19 mouse cellular contexts compared by ENCODE assay signal in genomic region chr3:88628766-88629165, GRCm38 (mm10). TPM values are rescaled to one million over a fixed set of nuclear protein-coding genes. Genes with fewer than 3 reads are reported as not detected.
DNase-seq lines count a peak whose midpoint lies in the region; ATAC-seq and TF ChIP-seq lines count a peak whose summit lies in the region.
"Had no signal": no experiment of that assay in that cellular context is flagged by ENCODE, and none has a peak within 500 bp of the region (broad histone marks: within the 10 kb centered on the region; RNA-seq: fewer than 3 reads in every experiment).

No protein-coding gene starts in this region.

- H3K27me3 ChIP-seq in heart, embryonic 11.5 days (ENCODE audit: control insufficient read depth, insufficient read depth, low read length), result no peaks in the 10 kb centered on the region
- H3K27me3 ChIP-seq in hindbrain, embryonic 12.5 days, result no peaks in the 10 kb centered on the region
- no peaks in the 10 kb centered on the region for H3K27me3 ChIP-seq in hindbrain, embryonic 10.5 days (ENCODE audit: insufficient read depth, poor library complexity, severe bottlenecking)
- H3K27me3 ChIP-seq in lung, embryonic 14.5 days (ENCODE audit: insufficient read depth, low read length), result no peaks in the 10 kb centered on the region
- no peaks in the 10 kb centered on the region for H3K27me3 ChIP-seq in liver, embryonic 13.5 days
- H3K27me3 ChIP-seq in neural tube, embryonic 15.5 days (replicated peaks), result no peaks in the 10 kb centered on the region
- H3K27me3 ChIP-seq: embryonic facial prominence, embryonic 15.5 days; forebrain, embryonic 12.5 days; liver, embryonic 15.5 days; Patski had no signal

- peaks cover 31% of the 10 kb centered on the region for H3K36me3 ChIP-seq in heart, embryonic 11.5 days (ENCODE audit: control insufficient read depth, insufficient read depth, low read length)
- H3K36me3 ChIP-seq in hindbrain, embryonic 12.5 days, result peaks cover 63% of the 10 kb centered on the region
- peaks cover 91% of the 10 kb centered on the region for H3K36me3 ChIP-seq in hindbrain, embryonic 10.5 days
- H3K36me3 ChIP-seq in lung, embryonic 14.5 days (ENCODE audit: insufficient read depth), result peaks cover 82% of the 10 kb centered on the region
- peaks cover 37% of the 10 kb centered on the region for H3K36me3 ChIP-seq in liver, embryonic 13.5 days
- H3K36me3 ChIP-seq in neural tube, embryonic 15.5 days, result peaks cover 46% of the 10 kb centered on the region

- ATAC-seq in heart, embryonic 11.5 days (replicated peaks; ENCODE audit: insufficient number of reproducible peaks, low FRiP score, low TSS enrichment), result no peak
- ATAC-seq in hindbrain, embryonic 12.5 days (ENCODE audit: low FRiP score), result no peak
- peak; percentile 8; the same call in 1 of the 2 replicates for ATAC-seq in lung, embryonic 14.5 days (ENCODE audit: insufficient read depth)
- ATAC-seq in liver, embryonic 13.5 days (ENCODE audit: low read depth), result no peak
- no peak for ATAC-seq in neural tube, embryonic 15.5 days (ENCODE audit: low FRiP score)
- ATAC-seq: Patski had no signal

- H3K4me3 ChIP-seq in heart, embryonic 11.5 days (ENCODE audit: low read depth, low read length), result no peak overlapping the region
- no peak overlapping the region for H3K4me3 ChIP-seq in hindbrain, embryonic 12.5 days
- H3K4me3 ChIP-seq in hindbrain, embryonic 10.5 days, result no peak overlapping the region
- no peak overlapping the region for H3K4me3 ChIP-seq in lung, embryonic 14.5 days (ENCODE audit: low read depth, low read length)
- no peak overlapping the region for H3K4me3 ChIP-seq in liver, embryonic 13.5 days (replicated peaks)
- no peak overlapping the region for H3K4me3 ChIP-seq in neural tube, embryonic 15.5 days (replicated peaks)
- H3K4me3 ChIP-seq: embryonic facial prominence, embryonic 15.5 days; forebrain, embryonic 12.5 days; liver, embryonic 15.5 days had no signal

- H3K9ac ChIP-seq in heart, embryonic 11.5 days (ENCODE audit: low read depth, low read length), result no peak overlapping the region; the same call in 1 of the 2 replicates
- no peak overlapping the region for H3K9ac ChIP-seq in hindbrain, embryonic 12.5 days
- no peak overlapping the region for H3K9ac ChIP-seq in lung, embryonic 14.5 days
- H3K9ac ChIP-seq in liver, embryonic 13.5 days, result peak overlapping the region; percentile 13; the same call in 1 of the 2 replicates
- no peak overlapping the region for H3K9ac ChIP-seq in neural tube, embryonic 15.5 days (replicated peaks)
- H3K9ac ChIP-seq: embryonic facial prominence, embryonic 15.5 days; forebrain, embryonic 12.5 days; liver, embryonic 15.5 days had no signal

- DNase-seq in heart, adult 11 months, result peak; percentile 89
- no peak for DNase-seq in hindbrain, embryonic 10.5 days (ENCODE audit: low spot score)
- no peak for DNase-seq in lung, embryonic 14.5 days
- no peak for DNase-seq in lung, postnatal 14 days
- DNase-seq in liver, embryonic 13.5 days, result no peak
- DNase-seq: B cell, adult 2 months; kidney, postnatal 14 days; left cerebral cortex, postnatal 4 days; thymus, adult 18-20 months had no signal

- H3K4me1 ChIP-seq in heart, embryonic 11.5 days (ENCODE audit: control insufficient read depth, insufficient read depth, low read length), result peaks cover 78% of the 10 kb centered on the region
- peaks cover 59% of the 10 kb centered on the region for H3K4me1 ChIP-seq in hindbrain, embryonic 12.5 days
- peaks cover 59% of the 10 kb centered on the region for H3K4me1 ChIP-seq in hindbrain, embryonic 10.5 days (replicated peaks)
- peaks cover 21% of the 10 kb centered on the region for H3K4me1 ChIP-seq in lung, embryonic 14.5 days (ENCODE audit: insufficient read depth)
- peaks cover 81% of the 10 kb centered on the region for H3K4me1 ChIP-seq in liver, embryonic 13.5 days (replicated peaks)
- H3K4me1 ChIP-seq in neural tube, embryonic 15.5 days, result peaks cover 55% of the 10 kb centered on the region

- no peaks in the 10 kb centered on the region for H3K9me3 ChIP-seq in heart, embryonic 11.5 days (replicated peaks; ENCODE audit: control insufficient read depth, low read length)
- H3K9me3 ChIP-seq in hindbrain, embryonic 12.5 days (replicated peaks), result no peaks in the 10 kb centered on the region
- no peaks in the 10 kb centered on the region for H3K9me3 ChIP-seq in hindbrain, embryonic 10.5 days
- no peaks in the 10 kb centered on the region for H3K9me3 ChIP-seq in lung, embryonic 14.5 days (ENCODE audit: low read depth, low read length)
- no peaks in the 10 kb centered on the region for H3K9me3 ChIP-seq in liver, embryonic 13.5 days (replicated peaks)
- H3K9me3 ChIP-seq in neural tube, embryonic 15.5 days (replicated peaks), result no peaks in the 10 kb centered on the region
- H3K9me3 ChIP-seq: embryonic facial prominence, embryonic 15.5 days; forebrain, embryonic 12.5 days; liver, embryonic 15.5 days had no signal

- no peak overlapping the region for H3K4me2 ChIP-seq in heart, embryonic 11.5 days
- H3K4me2 ChIP-seq in hindbrain, embryonic 12.5 days (replicated peaks), result no peak overlapping the region
- H3K4me2 ChIP-seq in lung, embryonic 14.5 days, result no peak overlapping the region
- H3K4me2 ChIP-seq in liver, embryonic 13.5 days, result no peak overlapping the region
- H3K4me2 ChIP-seq in neural tube, embryonic 15.5 days, result no peak overlapping the region
- H3K4me2 ChIP-seq: embryonic facial prominence, embryonic 15.5 days; forebrain, embryonic 12.5 days; liver, embryonic 15.5 days had no signal

- WGBS in heart, embryonic 11.5 days (ENCODE audit: insufficient replicate concordance), result 57% methylated on average over 4 of the region's 4 CpGs
- WGBS in hindbrain, embryonic 12.5 days, result 82% methylated on average over 4 of the region's 4 CpGs
- 77% methylated on average over 4 of the region's 4 CpGs for WGBS in hindbrain, embryonic 10.5 days
- 48% methylated on average over 4 of the region's 4 CpGs for WGBS in lung, embryonic 14.5 days
- 66% methylated on average over 4 of the region's 4 CpGs for WGBS in liver, embryonic 13.5 days (ENCODE audit: insufficient replicate concordance)
- 80% methylated on average over 4 of the region's 4 CpGs for WGBS in neural tube, embryonic 15.5 days

- no peak overlapping the region; the same call in 1 of the 2 replicates for H3K27ac ChIP-seq in heart, embryonic 11.5 days (ENCODE audit: low read depth, low read length)
- 0 out of 2 replicates have a peak overlapping the region, but pooled peaks have one; percentile 7 for H3K27ac ChIP-seq in hindbrain, embryonic 12.5 days
- no peak overlapping the region for H3K27ac ChIP-seq in hindbrain, embryonic 10.5 days
- H3K27ac ChIP-seq in lung, embryonic 14.5 days (ENCODE audit: low read depth), result no peak overlapping the region
- H3K27ac ChIP-seq in liver, embryonic 13.5 days, result 0 out of 2 replicates have a peak overlapping the region, but pooled peaks have one; percentile 13
- no peak overlapping the region for H3K27ac ChIP-seq in neural tube, embryonic 15.5 days (replicated peaks)
- H3K27ac ChIP-seq: liver, embryonic 15.5 days had no signal

- no peak for TF ChIP-seq CTCF in lung, embryonic 14.5 days (IDR thresholded peaks at IDR 0.05; ENCODE audit: low read depth)

RNA-seq across cellular contexts. Expression of gene Arhgef2, which starts 23.0 kb away (rescaled TPM):
- polyA plus RNA-seq in heart, embryonic 11.5 days (2014; fragmentation: Nextera tagmentation; extraction: Ambion mirVana), result 91.4 and 102 TPM in 2 replicates
- 171 and 179 TPM in 2 replicates for polyA plus RNA-seq in hindbrain, embryonic 12.5 days (2016; fragmentation: Nextera tagmentation; extraction: Ambion mirVana)
- polyA plus RNA-seq in hindbrain, embryonic 10.5 days (2016; fragmentation: Nextera tagmentation; extraction: Ambion mirVana), result 111 and 123 TPM in 2 replicates
- 115 and 127 TPM in 2 replicates for polyA plus RNA-seq in lung, embryonic 14.5 days (2014; fragmentation: Nextera tagmentation; extraction: Ambion mirVana)
- 16.4 and 17.9 TPM in 2 replicates for polyA plus RNA-seq in liver, embryonic 13.5 days (2015; fragmentation: Nextera tagmentation; extraction: Ambion mirVana)
- polyA plus RNA-seq in neural tube, embryonic 15.5 days (2015; fragmentation: Nextera tagmentation; extraction: Ambion mirVana), result 97.4 and 104 TPM in 2 replicates

RNA-seq across cellular contexts. Expression of gene Rxfp4, which starts 24.2 kb away (rescaled TPM):
- polyA plus RNA-seq in heart, embryonic 11.5 days (2014; fragmentation: Nextera tagmentation; extraction: Ambion mirVana), result not detected in 2 replicates
- polyA plus RNA-seq in hindbrain, embryonic 12.5 days (2016; fragmentation: Nextera tagmentation; extraction: Ambion mirVana), result not detected in 2 replicates
- not detected in 2 replicates for polyA plus RNA-seq in hindbrain, embryonic 10.5 days (2016; fragmentation: Nextera tagmentation; extraction: Ambion mirVana)
- polyA plus RNA-seq in lung, embryonic 14.5 days (2014; fragmentation: Nextera tagmentation; extraction: Ambion mirVana), result not detected in 2 replicates
- polyA plus RNA-seq in liver, embryonic 13.5 days (2015; fragmentation: Nextera tagmentation; extraction: Ambion mirVana), result not detected in 2 replicates
- not detected in 2 replicates for polyA plus RNA-seq in neural tube, embryonic 15.5 days (2015; fragmentation: Nextera tagmentation; extraction: Ambion mirVana)
- polyA plus RNA-seq: embryonic facial prominence, embryonic 15.5 days; forebrain, embryonic 12.5 days; intestine, embryonic 14.5 days; liver, embryonic 15.5 days; Patski; small intestine, adult 2 months; urinary bladder, adult 2 months had no signal

RNA-seq across cellular contexts. Expression of gene Ssr2, which starts 53.1 kb away (rescaled TPM):
- polyA plus RNA-seq in heart, embryonic 11.5 days (2014; fragmentation: Nextera tagmentation; extraction: Ambion mirVana), result 206 and 229 TPM in 2 replicates
- 152 and 155 TPM in 2 replicates for polyA plus RNA-seq in hindbrain, embryonic 12.5 days (2016; fragmentation: Nextera tagmentation; extraction: Ambion mirVana)
- 207 and 220 TPM in 2 replicates for polyA plus RNA-seq in hindbrain, embryonic 10.5 days (2016; fragmentation: Nextera tagmentation; extraction: Ambion mirVana)
- polyA plus RNA-seq in lung, embryonic 14.5 days (2014; fragmentation: Nextera tagmentation; extraction: Ambion mirVana), result 278 and 285 TPM in 2 replicates
- 187 and 206 TPM in 2 replicates for polyA plus RNA-seq in liver, embryonic 13.5 days (2015; fragmentation: Nextera tagmentation; extraction: Ambion mirVana)
- 157 and 175 TPM in 2 replicates for polyA plus RNA-seq in neural tube, embryonic 15.5 days (2015; fragmentation: Nextera tagmentation; extraction: Ambion mirVana)

RNA-seq across cellular contexts. Expression of gene Khdc4, which starts 56.8 kb away (rescaled TPM):
- polyA plus RNA-seq in heart, embryonic 11.5 days (2014; fragmentation: Nextera tagmentation; extraction: Ambion mirVana), result 68.2 and 69.8 TPM in 2 replicates
- 117 and 119 TPM in 2 replicates for polyA plus RNA-seq in hindbrain, embryonic 12.5 days (2016; fragmentation: Nextera tagmentation; extraction: Ambion mirVana)
- 99.6 and 102 TPM in 2 replicates for polyA plus RNA-seq in hindbrain, embryonic 10.5 days (2016; fragmentation: Nextera tagmentation; extraction: Ambion mirVana)
- 89.2 and 100 TPM in 2 replicates for polyA plus RNA-seq in lung, embryonic 14.5 days (2014; fragmentation: Nextera tagmentation; extraction: Ambion mirVana)
- 23.8 and 29.9 TPM in 2 replicates for polyA plus RNA-seq in liver, embryonic 13.5 days (2015; fragmentation: Nextera tagmentation; extraction: Ambion mirVana)
- polyA plus RNA-seq in neural tube, embryonic 15.5 days (2015; fragmentation: Nextera tagmentation; extraction: Ambion mirVana), result 85.9 and 87.4 TPM in 2 replicates

Comparison
In these comparisons a context has a peak if more than half of its experiments do, and no peak if none do; other contexts are left out.
1. H3K27ac ChIP-seq: peak in hindbrain, embryonic 12.5 days (single experiment) and liver, embryonic 13.5 days (single experiment); none in heart, embryonic 11.5 days (single experiment), hindbrain, embryonic 10.5 days (single experiment), lung, embryonic 14.5 days (single experiment) and neural tube, embryonic 15.5 days (single experiment).